Mouse (Mus musculus) left cerebral cortex, postnatal 4 days (tissue): Measurements from ENCODE around the gene Dkkl1. TPM values are rescaled to one million over a fixed set of nuclear protein-coding genes. Genes with fewer than 3 reads are reported as not detected.
"Not testable (repeated sequence)": the region's sequence is repeated elsewhere in the genome, so short reads cannot be mapped to it uniquely, and the experiment has no call there.

ENCODE experiments used
- DNase-seq: peaks from one replicate; pipeline ENCODE4 v3.0.0-alpha.2; 2022
- intact Hi-C: fragments of 180-260 bp; cut with DNase I; formaldehyde crosslinking; loops from one replicate; pipeline ENCODE4 v1.15.1; 2025
- total RNA-seq, 2 experiments: library from RNA; stranded (reverse); gene quantifications; 2 replicates each; pipeline ENCODE4 v1.2.3; 2021

The Dkkl1 gene
- total RNA-seq, 2 experiments from 2014 or later, result 14.5 to 18.3 TPM

DNA sequence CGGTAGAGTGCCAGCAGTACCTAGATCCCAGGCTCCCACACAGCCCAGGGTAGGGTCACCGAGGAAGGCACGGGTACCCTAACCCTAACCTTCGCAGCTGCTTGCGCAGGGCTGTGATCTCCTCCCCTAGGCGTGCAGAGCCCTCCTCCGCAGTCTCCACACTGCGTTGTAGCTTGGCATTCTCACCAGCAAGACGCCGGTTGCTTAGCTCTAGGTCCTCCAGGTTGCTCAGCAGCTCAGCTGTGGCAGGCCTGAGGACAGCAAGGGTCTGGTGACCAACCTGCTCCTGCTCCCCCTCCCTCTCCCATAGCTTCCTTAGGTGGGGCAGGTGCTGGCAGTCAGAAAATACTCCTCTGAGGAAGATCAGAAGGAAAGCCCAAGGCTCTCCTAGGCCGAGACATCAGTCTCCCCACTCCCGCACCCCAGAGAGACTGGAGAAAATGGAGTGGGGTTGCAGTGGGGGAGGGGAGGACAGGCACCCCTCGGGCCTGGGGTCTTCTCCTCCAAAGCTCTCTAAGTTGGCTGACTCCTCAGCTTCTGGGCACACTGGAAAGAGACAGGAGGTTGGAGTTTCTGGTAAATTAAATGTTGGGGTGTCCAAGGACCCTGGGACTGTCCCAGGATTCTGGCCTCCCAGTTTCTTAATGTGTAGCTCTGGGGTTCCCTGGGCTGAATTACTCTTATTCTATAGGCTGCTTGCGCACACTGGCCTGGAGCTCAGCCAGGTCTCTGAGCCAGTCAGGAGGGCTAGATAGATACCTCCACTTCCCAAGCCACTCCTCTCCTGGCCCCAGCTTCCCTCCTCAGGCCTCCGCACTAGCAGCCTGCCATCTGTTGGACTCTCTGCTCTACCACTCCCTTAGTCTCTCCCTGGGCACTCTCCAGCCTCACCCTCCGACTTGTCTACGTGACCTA, 17.8 kb downstream of the Dkkl1 start:
- no peak for DNase-seq

DNA sequence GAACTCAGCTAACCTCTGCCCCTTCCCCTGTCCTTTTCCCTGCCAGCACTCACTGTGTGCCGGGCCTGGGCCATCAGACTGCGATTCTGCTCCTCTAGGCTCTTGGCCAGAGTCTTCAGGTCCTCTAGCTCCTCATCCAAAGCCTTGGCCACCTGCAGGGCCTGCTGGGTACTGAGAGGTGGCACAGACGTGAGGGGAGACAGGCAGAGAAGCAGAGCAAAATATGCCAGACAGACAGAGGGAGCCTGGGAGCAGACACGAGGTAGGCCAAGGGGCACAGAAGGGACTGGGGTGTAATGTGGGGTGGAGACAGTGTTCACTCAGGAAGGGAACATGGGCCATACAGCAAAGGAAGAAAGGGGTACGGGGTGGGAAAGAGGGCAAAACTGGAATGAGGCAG, 18.5 kb downstream of the Dkkl1 start:
- intact Hi-C loops, result no loop called here
- DNase-seq, result peak; percentile 36

More for the DNA sequence above, 17.8 kb downstream of the Dkkl1 start:
- intact Hi-C loops, result no loop called here

DNA sequence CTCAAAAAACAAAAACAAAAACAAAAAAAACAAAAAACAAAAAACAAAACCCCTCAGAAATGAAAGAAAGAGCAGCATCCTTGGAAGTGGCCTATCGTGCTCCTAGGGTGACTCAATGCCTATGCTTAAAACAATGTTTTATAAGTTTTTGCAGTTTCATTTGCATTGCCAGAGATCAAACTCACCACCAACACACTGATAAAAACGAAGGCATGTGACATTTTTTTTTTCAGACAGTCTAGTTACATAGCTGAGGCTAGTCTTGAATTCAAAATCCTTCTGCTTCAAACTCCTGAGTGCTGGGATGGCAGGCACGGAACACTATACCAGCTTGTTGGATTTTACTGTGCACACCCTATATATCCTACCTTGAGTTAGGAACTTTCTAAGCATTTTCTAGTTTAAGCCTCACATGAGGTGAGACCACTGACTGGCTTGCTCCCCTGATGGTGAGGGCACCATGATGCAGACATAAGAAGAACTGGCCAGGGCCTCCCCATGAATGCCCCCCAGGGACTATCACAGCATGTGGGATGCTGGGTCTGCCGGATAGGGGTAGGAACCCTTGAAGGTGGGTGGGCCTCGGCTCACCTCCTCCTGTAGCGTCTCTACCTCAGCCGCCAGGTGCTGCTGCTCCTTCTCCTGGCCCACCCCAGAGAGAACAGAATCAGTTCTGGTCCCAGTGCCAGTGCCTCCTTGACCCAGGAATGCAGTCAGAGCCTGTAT, 19.2 kb downstream of the Dkkl1 start:
- no peak for DNase-seq
- intact Hi-C loops, result no loop called here

DNA sequence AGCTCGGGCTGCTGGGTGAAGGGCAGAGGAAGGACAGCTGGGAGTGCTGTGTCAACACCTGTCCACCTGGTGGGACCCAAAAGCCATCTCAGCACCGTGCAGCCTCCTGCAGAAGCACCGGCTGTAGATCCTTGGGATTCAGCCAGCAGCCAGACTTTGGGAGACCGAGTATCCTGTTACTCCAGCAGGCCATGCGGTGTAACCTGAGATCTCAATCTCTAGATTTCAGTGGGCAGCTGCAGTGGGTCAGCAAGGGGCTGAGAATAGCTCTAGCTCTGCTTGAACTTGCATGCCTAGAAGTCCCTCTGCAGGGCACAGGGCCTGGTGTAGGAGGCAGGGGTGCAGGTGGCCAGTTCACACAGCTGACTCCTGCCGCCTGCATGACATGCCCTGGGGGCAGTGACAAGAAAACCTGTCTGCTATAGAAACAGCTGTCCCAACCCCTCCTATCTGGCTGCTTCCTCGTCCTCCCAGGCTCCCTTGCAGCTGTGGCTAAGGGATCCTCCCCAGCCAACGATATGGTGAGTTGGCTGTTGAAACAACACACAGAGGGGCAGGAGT, 20.1 kb downstream of the Dkkl1 start:
- intact Hi-C loops, result no loop called here
- peak; percentile 79 for DNase-seq

DNA sequence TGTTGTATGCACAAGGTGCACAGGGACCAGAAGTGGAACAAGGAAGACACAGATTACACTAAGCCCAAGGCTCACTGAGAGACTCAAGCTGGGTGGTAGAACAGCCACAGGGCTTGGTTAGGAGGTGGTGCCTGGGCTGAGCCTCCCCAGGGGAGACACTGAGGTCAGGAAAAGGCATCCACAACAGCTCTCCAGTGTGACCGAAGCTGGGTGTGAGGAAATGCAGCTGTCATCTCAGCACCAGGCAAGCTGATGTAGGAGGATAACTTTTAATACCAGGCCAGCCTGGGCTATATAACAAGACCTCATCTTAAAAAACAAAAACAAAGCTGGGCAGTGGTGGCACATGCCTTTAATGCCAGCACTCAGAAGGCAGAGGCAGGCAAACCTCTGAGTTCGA, 20.8 kb downstream of the Dkkl1 start:
- no peak for DNase-seq
- intact Hi-C loops, result no loop called here

DNA sequence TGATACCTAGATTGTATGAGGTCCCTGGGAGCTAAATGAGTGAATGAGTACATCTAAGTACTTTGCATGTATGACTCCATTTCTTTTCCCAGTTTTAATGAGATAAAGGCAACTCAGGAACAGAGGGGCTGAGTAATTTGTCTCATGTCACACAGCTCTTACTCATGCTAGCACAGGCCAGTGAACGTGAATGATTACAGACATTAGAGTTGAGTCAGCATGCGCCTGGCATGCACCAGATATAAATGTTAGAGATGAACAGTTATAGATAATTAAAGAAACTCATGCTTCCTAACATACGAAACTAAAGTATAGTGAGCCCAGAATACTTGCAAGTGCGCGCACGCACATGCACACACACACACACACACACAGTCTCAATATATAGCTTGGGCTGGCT, 21.8 kb downstream of the Dkkl1 start:
- intact Hi-C loops, result no loop called here
- no peak for DNase-seq

DNA sequence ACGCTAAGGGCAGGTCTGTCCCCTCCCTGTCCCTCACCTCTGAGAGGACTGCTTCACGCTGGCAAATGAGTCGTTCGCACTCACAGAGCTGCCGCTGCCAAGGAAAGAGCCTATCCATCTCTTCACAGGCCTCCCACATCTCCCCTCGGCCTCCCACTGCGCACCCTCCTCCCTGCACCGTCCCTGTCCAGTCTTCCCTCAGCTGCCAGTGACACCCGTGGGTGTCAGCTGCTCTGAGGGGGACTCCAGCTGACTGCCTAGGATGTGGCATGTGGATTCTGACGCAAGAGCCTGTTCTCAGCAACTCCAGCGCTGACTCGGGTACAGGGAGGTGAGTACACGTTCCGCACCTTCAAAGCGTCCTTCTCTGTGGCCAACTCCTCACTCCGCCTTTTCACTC, 22.3 kb downstream of the Dkkl1 start:
- DNase-seq, result no peak
- intact Hi-C loops, result no loop called here

DNA sequence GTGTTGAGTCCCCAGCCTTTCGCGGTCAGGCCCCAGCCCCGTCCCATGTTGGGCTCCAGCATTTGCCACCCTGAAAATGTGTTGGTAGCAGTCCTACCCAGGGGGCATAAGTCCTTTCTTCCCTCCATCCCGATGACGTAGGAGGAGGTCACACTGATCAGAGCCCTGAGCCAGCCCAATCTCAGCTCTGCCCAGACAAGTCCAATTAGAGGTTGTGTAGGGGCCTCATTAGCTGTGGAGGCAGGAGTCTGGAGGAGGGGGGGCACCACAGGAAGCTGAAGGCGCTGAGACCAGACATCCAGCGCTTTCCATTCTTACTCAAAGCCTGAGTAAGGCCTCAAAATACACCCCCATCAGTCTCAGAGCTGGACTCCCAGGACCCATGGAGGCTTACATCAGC, 26.0 kb downstream of the Dkkl1 start:
- no peak for DNase-seq
- intact Hi-C loops, result no loop called here

DNA sequence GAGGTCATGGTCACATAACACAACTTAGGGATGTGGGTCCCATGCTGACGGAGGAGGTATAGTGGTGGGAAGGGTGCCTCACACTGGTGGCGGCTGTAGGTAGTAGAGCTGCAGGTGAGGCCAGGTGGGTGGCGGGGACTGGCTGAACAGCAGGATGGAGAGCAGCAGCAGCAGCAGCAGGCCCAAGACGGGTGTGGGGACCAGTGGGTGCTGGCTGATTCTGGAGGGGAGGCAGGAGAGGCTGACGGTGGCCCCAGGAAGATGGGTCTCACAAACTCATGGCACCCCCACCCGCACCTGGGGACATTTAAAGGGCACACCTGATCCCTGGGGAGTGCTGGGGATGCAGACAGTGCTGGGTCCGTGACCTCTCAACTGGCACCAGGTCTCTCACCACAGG, 28.3 kb downstream of the Dkkl1 start:
- intact Hi-C loops, result no loop called here
- no peak for DNase-seq

DNA sequence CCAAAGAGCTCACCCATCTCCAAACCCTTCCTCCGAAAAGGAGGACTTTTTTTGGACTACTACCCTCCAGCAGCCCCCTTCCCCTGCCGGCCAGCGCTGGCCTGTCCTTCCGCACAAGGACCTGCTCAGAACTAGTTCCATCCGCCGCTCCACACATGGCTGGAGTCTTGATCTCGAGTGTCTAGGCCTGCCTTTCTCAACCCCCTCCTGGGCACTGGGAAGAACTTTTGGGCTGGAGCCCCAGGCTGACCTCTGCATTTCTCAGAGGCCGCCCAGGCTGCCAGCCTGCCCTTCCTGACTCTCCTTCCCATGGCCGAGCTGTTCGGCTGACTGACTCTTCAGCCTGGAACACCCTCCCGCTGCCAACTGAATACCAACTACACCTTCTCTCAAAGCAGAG, 29.3 kb downstream of the Dkkl1 start:
- intact Hi-C loops, result no loop called here

DNA sequence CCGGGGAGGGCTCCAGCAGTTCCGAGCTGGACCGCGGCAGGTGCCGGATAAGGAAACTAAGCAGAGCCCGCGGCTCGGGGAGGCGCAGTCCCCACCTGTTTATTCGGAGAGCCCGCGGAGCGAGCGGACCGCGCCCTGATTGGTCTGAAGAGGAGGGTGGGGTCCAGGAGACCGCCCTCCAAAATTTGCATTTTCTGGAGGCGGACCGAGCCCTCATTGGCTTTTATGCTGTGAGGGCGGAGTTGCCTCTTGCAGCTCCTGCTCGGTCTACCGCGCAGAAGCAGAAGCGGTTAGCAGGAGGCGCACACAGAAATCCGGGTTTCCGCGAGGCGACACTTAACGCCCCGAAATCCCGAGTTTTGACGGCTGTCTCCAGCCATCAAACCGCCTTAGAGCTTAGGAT, 29.7 kb downstream of the Dkkl1 start:
- peak; percentile 76 for DNase-seq
- intact Hi-C loops, result no loop called here

More for the DNA sequence above, 29.3 kb downstream of the Dkkl1 start:
- DNase-seq, result no peak

DNA sequence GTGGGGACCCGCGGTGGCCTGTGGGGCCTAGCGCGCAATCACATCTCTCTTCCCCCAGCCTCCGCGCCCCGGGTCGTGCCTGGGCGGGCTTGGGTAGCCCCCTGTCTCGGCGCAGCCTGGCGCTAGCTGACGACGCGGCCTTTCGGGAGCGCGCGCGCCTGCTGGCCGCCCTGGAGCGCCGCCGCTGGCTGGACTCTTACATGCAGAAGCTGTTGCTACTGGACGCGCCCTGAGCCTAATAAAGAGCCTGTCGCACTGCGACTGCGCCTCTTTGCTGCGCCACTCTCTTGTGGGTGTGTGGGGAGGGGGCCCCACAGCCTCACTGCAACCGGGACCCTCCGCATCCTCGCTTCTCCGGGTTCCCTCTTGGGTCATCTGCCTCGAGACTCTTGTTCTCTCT, 30.4 kb downstream of the Dkkl1 start:
- intact Hi-C loops, result no loop called here
- no peak for DNase-seq

DNA sequence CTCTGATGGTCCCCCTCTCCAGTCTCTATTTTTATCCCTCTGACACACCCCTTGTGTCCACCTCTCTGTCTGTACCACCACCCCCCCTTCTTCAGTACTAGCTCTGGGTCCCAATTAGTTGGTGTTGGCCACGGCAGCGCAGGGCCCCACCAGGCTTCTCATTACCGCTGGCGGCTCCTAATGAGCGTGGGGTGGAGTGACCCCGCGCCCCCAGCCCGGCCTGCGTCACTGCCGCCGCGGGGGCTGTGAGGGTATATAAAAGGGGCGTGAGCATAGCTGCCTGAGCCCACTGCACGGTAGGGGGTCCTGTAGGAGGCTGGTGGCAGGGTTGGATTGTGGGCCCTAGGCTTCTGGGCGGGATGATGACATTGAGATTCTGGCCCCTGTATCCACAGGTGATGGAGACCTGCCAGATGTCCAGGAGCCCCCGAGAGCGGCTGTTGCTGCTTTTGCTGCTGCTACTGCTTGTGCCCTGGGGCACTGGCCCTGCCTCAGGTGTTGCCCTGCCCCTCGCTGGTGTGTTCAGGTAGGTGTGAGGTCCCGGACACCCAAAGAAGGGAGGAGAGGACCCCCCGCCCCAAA, 31.0 kb downstream of the Dkkl1 start, which contains the start of gene Pth2:
Gene Pth2 (plus strand): TSS at position 100 of the 582 bp plus-strand sequence.
- intact Hi-C loops, result no loop called here
- no peak for DNase-seq

DNA sequence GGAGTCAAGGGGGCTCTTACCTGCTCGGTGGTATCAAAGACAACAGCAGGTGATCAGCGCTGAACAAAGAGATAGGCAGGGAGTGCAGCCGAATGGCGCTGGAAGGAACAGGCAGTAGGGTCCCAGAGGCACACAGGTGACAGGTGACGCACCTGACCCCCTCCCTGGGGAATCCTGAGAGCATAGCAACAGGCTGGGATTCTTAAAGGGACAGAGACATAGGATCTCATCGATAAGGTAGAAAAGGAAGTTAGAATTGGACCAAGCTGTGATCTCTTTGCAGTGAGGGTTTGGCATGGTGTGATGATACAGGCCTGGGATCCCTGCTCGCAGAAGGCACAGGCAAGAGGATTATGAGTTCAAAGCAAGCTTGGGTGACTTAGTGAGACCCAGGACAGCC, 32.5 kb downstream of the Dkkl1 start, which contains the start of gene Gfy:
Gene Gfy (minus strand): TSS at position 101 of the 400 bp plus-strand sequence.
- intact Hi-C loops, result no loop called here
- no peak for DNase-seq

DNA sequence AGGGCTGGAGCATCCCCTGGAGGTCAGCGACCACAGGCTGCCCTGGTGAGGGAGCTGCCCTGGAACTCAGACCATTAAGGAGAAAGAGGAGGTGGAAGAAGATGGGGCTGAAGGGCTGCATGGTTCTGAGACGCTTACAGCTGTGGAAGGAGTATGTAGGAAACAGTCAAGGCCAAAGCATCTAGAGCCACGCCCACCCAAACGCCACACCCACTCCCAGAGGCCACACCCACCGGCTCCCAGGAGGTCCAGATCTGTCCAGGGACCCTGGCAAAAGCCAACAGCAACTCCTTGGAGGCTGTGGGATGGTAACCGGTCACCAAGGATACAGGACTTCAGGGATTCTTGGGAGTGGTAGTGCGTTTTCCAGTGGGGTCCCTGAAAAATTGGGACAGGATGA, 33.4 kb downstream of the Dkkl1 start:
- intact Hi-C loops, result no loop called here
- no peak for DNase-seq

DNA sequence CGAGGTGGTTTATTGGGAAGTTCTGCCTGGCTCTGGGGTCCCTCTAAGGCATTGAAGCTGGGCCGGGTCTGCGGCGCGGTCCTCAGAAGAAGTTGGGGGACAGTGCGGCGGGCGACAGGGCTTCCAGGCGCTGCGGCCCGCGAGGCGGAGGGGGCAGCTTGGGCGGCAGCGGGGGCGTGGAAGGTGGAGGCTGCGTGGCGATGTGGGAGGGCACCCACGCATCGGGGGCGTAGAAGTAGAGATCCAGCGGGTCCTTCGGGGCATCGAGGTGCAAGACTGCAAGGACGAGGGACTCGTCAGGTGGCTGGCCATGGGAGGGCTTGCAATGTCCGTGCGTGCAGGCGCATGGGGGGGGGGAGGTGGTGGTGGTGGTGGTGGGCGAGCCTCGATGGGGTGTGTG, 35.6 kb downstream of the Dkkl1 start:
- no peak for DNase-seq
- intact Hi-C loops, result no loop called here

DNA sequence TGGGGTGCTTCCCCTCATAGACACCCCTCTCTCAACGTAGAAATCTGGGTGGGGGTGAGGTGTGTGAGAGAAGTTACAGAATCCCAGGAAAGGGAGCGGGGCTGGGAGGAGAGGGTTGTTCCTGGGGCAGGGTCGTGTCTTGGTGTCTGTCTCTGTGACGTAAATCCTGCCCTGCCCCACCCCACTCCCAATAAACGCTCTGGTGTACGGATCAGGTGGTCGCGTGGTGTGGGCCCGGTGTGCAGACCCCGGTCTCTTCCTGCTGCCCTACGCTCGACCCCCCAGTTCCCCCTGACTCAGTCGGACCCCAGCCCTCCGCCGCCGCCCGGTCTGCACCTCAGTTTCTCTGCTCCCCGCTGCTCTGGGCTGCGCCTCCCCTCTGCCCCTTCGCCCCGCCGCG, 36.0 kb downstream of the Dkkl1 start:
- intact Hi-C loops, result no loop called here

DNA sequence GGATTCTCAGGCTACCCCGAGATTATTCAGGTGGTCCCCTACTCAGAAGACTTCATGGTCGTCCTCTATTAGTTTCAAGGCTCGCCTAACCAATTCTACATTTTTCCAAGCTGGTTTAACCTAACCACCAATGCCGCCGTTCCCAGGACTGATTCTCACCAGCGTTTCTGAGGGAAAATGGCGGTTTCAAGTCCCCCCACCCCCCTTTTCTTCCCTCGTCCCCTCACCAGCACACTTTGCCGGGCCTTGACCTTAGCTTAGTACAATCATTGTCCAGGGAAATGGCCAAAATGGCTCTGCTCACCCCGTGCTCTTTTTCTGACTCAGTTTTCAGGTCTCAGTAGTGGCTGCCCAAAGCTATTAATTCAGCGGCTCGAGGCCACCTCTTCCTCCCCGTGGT, 36.5 kb downstream of the Dkkl1 start:
- no peak for DNase-seq
- intact Hi-C loops, result no loop called here

More for the DNA sequence above, 36.0 kb downstream of the Dkkl1 start:
- no peak for DNase-seq

DNA sequence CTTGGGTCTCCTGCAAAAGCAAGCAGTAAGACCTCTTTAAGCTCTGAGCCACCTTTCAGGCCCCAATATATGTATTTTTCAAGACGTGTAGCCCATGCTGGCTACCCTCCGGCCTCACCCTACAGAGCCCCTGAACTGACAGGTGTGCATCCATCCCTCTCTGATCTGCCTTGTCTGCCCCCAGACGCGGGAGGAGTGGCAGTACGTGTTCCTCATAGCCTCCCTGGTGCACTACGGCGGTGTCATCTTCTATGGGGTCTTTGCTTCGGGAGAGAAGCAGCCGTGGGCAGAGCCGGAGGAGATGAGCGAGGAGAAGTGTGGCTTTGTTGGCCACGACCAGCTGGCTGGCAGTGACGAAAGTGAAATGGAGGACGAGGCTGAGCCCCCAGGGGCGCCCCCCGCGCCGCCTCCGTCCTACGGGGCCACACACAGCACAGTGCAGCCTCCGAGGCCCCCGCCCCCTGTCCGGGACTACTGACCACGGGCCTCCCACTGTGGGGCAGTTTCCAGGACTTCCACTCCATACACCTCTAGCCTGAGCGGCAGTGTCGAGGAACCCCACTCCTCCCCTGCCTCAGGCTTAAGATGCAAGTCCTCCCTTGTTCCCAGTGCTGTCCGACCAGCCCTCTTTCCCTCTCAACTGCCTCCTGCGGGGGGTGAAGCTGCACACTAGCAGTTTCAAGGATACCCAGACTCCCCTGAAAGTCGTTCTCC, 37.2 kb downstream of the Dkkl1 start:
- DNase-seq, result no peak

DNA sequence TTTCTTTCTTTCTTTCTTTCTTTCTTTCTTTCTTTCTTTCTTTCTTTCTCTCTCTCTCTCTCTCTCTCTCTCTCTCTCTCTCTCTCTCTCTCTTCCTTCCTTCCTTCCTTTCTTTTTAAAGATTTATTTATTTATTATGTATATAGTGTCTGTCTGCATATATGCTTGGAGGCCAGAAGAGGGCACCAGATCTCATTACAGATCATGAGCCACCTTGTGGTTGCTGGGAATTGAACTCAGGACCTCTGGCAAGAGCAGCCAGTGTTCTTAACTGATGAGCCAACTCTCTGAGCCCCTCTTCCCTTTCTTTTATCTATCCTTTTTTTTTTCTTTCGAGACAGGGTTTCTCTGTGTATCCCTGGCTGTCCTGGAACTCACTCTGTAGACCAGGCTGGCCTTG, 38.2 kb downstream of the Dkkl1 start:
- intact Hi-C loops, result not testable (repeated sequence)

More for the DNA sequence above, 37.2 kb downstream of the Dkkl1 start:
- intact Hi-C loops, result no loop called here

More for the DNA sequence above, 38.2 kb downstream of the Dkkl1 start:
- not testable (repeated sequence) for DNase-seq
